Mouse (Mus musculus) midbrain, postnatal 0 days (tissue): ENCODE data around the gene Gm20388. TPM values are rescaled to one million over a fixed set of nuclear protein-coding genes. Genes with fewer than 3 reads are reported as not detected.
A peak's percentile ranks its signal among the peaks of the same experiment; 100 is the strongest.

Experiments
- ATAC-seq: fragments of 200-750 bp; cut with Nextera tagmentation; 2 replicates; pipeline ENCODE4 v1.8.0; 2017; ENCODE audit warnings: moderate number of reproducible peaks, mild to moderate bottlenecking, moderate TSS enrichment, moderate library complexity; ENCODE audit not compliant: low FRiP score
- DNase-seq: peaks from one replicate; pipeline ENCODE4 v3.0.0-alpha.2; 2015; ENCODE audit warnings: low spot score
- H3K27ac ChIP-seq: fragments of 300-500 bp; sonication (generic); 2 replicates; pipeline ENCODE4 v1.5.1; 2014; ENCODE audit warnings: low read depth, mild to moderate bottlenecking, low read length, mixed read lengths
- H3K27me3 ChIP-seq: fragments of 300-500 bp; sonication (generic); 2 replicates; pipeline ENCODE4 v1.6.1; 2014; ENCODE audit warnings: low read length, control low read depth, mixed read lengths; ENCODE audit not compliant: insufficient read depth
- H3K36me3 ChIP-seq: fragments of 300-500 bp; sonication (generic); 2 replicates; pipeline ENCODE4 v1.6.1; 2014; ENCODE audit warnings: low read length, control low read depth, mixed read lengths; ENCODE audit not compliant: insufficient read depth
- H3K4me1 ChIP-seq: fragments of 300-500 bp; sonication (generic); 2 replicates; pipeline ENCODE4 v1.6.1; 2014; ENCODE audit warnings: mild to moderate bottlenecking, control low read depth, antibody characterized with exemption, low read length, mixed read lengths; ENCODE audit not compliant: insufficient read depth
- H3K4me2 ChIP-seq: fragments of 300-500 bp; sonication (generic); 2 replicates; pipeline ENCODE4 v1.6.1; 2014; ENCODE audit warnings: low read depth, mild to moderate bottlenecking, low read length, mixed read lengths; ENCODE audit not compliant: poor library complexity, severe bottlenecking
- H3K4me3 ChIP-seq: fragments of 300-500 bp; sonication (generic); 2 replicates; pipeline ENCODE4 v1.5.1; 2014; ENCODE audit warnings: low read depth, mild to moderate bottlenecking, low read length, moderate library complexity
- H3K9ac ChIP-seq: fragments of 300-500 bp; sonication (generic); replicated peaks from 2 replicates; pipeline ENCODE4 v1.6.1; 2014; ENCODE audit warnings: mild to moderate bottlenecking, low read length, moderate library complexity, mixed read lengths; ENCODE audit not compliant: poor library complexity, severe bottlenecking
- H3K9me3 ChIP-seq: fragments of 300-500 bp; sonication (generic); 2 replicates; pipeline ENCODE4 v1.6.1; 2016; ENCODE audit warnings: low read length, control low read depth
- CTCF ChIP-seq: IDR thresholded peaks from 2 replicates; pipeline ENCODE4 v1.5.1; 2016; ENCODE audit warnings: antibody characterized with exemption, mild to moderate bottlenecking
- WGBS: fragments of 180-500 bp; shearing (Covaris S2); extraction: QIAGEN DNeasy Blood & Tissue Kit; methylation state at CpG from one replicate; pipeline ENCODE4 v1.1.7; 2014; 5-methylcytosine and 5-hydroxymethylcytosine counted together
- polyA plus RNA-seq: library from polyadenylated mRNA; unstranded; fragments of >200 nt; fragmentation: Nextera tagmentation; extraction: Ambion mirVana; gene quantifications from 2 replicates; pipeline ENCODE4 v1.2.1, GENCODE M21; 2015
- total RNA-seq: library from RNA; depleted of rRNA; stranded (reverse); fragments of >200 nt; gene quantifications from 2 replicates; pipeline ENCODE4 v1.2.3, GENCODE M21; 2014

Gene Gm20388
- total and polyA plus RNA-seq, 2 experiments from 2014 or later = 74.2 TPM; not detected in 1

DNA sequence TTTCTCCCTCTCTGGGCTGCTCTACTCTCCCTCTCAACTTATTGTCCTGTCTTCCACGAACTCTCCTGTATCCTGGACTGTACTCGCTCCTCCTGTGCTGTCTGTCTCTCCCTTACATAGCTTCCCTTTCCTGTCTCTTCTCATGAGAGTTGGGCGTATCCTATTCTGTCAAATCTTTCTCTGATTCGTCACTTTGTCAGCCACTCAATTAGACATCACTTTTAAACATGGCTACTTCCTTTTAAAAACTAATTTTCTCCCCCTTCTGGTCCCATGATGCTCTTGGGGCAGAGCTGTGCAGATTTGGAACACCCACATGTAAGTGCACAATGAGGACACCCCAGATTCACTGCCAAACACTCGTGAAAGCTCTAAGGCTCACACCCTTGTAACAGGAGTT is 905.7 kb downstream of the Gm20388 start:
- no peak for DNase-seq
- Histone ChIP-seq H3K9ac (no peak overlapping the region), H3K27ac (no peak overlapping the region), H3K36me3 (no peaks in the 10 kb centered on the region), H3K4me1 (no peaks in the 10 kb centered on the region), H3K4me2 (no peak overlapping the region), H3K9me3 (no peaks in the 10 kb centered on the region), H3K27me3 (no peaks in the 10 kb centered on the region), H3K4me3 (no peak overlapping the region)
- no peak for ATAC-seq
- 81% methylated on average over 5 of the region's 5 CpGs for WGBS
- no peak for TF ChIP-seq CTCF

DNA sequence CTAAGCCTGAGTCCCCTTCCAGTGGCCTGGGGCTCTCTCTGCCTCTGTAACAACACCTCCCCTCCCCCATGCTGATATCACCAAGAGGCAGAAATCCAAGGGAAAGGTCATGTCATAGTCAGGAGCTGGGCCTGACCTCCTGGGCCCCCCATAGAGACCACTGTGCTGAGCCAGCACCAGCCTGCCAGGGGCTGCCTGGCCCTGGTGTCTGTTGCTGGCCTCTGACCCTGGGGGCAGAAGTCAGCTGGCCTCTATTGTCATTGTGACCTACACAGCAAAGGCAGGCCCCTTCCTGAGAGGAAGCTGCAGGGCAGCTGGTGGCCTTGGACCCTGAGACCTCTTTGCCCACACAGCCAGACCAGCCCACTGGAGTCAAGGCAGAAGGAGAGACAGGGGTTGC is 909.3 kb downstream of the Gm20388 start:
- H3K4me3 ChIP-seq = no peak overlapping the region
- DNase-seq (no peak), ATAC-seq (no peak)
- H3K27ac ChIP-seq = no peak overlapping the region
- no peaks in the 10 kb centered on the region for H3K27me3 ChIP-seq
- H3K4me1 ChIP-seq = no peaks in the 10 kb centered on the region
- H3K9me3 ChIP-seq = no peaks in the 10 kb centered on the region
- no peak overlapping the region for H3K9ac ChIP-seq
- no peaks in the 10 kb centered on the region for H3K36me3 ChIP-seq
- no peak overlapping the region for H3K4me2 ChIP-seq
- no peak for TF ChIP-seq CTCF

DNA sequence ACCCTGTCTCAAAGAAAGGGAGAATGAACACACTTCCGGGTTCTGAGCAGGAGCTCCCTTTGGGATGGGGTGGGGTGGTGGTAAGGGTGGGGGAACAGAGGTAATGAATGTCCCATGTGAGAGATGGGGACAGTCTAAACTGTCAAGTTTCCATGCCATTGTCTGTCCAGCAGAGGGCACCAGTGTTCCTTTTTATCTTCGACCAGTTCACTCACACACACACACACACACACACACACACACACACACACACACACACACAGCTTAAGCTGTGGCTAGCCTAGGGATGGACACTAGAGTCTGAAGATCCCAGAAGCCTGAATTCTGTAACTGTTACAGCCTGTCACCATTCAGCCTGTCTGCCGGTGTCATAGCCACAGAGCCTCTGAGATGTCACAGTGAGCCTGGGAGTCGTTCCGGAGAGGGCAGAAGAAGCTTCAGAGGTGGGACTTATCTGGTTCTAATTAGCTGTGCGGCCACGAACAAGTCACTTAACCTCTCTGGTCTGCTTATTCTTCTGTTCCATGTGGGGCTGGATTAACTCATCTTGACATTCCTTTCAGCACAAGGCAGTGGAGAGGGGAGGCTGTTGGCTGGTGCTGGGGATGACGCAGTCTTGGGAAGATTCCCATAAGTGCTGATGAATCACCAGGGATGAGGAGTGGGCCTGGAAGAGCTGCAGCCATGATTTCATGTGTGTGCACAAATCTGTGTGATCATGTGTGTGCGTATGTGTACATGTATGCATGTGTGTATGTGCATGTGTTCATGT is 910.9 kb downstream of the Gm20388 start:
- ATAC-seq (no peak), DNase-seq (peak; percentile 80)
- Histone ChIP-seq H3K27me3 (no peaks in the 10 kb centered on the region), H3K4me1 (no peaks in the 10 kb centered on the region), H3K9me3 (no peaks in the 10 kb centered on the region), H3K9ac (no peak overlapping the region), H3K4me2 (no peak overlapping the region), H3K27ac (no peak overlapping the region), H3K36me3 (no peaks in the 10 kb centered on the region), H3K4me3 (no peak overlapping the region)
- TF ChIP-seq CTCF = peak; percentile 83
- WGBS = 35% methylated on average over 9 of the region's 9 CpGs

DNA sequence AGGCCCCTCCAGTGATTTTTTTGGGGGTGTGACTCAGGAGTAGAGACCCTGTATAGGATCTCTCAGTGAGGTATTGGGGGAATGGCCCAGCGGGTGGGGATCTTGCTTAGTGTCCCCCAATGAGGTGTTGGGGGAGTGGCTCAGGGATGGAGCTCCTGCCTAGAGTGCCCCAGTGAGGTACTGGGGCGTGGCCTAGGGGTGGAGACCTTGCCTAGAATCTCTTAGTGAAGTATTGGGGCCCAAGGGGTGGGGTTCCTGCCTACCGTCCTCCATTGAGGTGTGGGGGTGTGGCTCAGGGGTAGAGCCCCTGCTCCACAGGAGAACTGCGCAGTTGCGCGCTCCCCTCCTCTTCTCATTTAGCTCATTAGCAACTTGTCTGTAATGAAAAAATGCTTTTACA is 912.7 kb downstream of the Gm20388 start:
- whole genome bisulfite sequencing = 46% methylated on average over 6 of the region's 6 CpGs
- Histone ChIP-seq H3K4me3 (no peak overlapping the region), H3K27me3 (no peaks in the 10 kb centered on the region; the same call in 1 of the 2 replicates), H3K9me3 (no peaks in the 10 kb centered on the region), H3K27ac (no peak overlapping the region), H3K4me1 (no peaks in the 10 kb centered on the region), H3K9ac (no peak overlapping the region), H3K4me2 (no peak overlapping the region), H3K36me3 (no peaks in the 10 kb centered on the region)
- no peak for ATAC-seq
- no peak for TF ChIP-seq CTCF
- DNase-seq = no peak

DNA sequence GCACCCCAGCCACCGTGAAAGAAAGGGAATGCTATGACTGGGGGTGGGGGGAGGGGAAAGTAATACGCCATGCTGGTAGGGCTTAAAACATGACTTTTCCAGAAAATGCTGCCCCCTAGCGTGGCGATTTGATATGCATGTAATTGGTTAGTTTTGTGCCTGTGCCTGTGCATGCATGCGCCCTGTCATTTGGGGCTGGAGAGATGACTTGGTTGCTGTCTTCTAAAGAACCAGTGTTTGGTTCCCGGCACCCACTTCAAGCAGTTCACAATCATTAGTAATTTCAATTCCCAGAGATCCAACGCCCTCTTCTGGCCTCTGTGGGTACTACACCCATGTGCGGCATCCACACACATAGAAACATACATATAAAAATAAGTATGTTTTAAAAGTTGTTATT is 913.2 kb downstream of the Gm20388 start:
- no peak for ATAC-seq
- Histone ChIP-seq H3K27me3 (no peaks in the 10 kb centered on the region; the same call in 1 of the 2 replicates), H3K36me3 (no peaks in the 10 kb centered on the region), H3K9me3 (no peaks in the 10 kb centered on the region), H3K27ac (no peak overlapping the region), H3K4me2 (no peak overlapping the region), H3K4me3 (no peak overlapping the region), H3K9ac (no peak overlapping the region), H3K4me1 (no peaks in the 10 kb centered on the region)
- TF ChIP-seq CTCF = peak; percentile 26
- WGBS = 67% methylated on average over 8 of the region's 8 CpGs
- no peak for DNase-seq

DNA sequence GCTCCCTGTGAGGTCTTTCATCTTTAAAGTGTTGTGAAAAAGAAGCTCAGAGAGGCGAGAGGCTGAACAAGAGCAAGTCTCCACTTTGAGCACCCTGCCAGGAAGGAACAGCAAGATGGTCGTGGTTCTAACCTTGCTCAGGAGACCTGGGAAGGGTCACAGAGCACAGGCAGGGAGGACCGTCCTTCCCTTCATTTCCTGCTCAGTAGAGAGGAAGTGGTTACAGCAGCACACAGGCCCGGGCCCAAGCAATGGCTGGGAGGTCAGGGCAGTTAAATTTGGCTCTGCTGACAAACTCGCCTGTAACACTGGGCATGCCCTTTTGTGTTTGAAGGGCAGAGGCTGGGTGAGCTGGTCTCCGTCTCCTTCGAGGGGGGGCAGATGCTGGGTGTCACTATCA is 914.0 kb downstream of the Gm20388 start:
- TF ChIP-seq CTCF = no peak
- Histone ChIP-seq H3K27me3 (no peaks in the 10 kb centered on the region; the same call in 1 of the 2 replicates), H3K9ac (no peak overlapping the region), H3K27ac (no peak overlapping the region), H3K36me3 (no peaks in the 10 kb centered on the region), H3K4me2 (no peak overlapping the region), H3K9me3 (no peaks in the 10 kb centered on the region), H3K4me1 (no peaks in the 10 kb centered on the region), H3K4me3 (no peak overlapping the region)
- DNase-seq = no peak
- ATAC-seq = no peak
- WGBS = 77% methylated on average over 7 of the region's 7 CpGs
